Comparison of ENCODE assay signal across 12 mouse cellular contexts in the genomic region with DNA sequence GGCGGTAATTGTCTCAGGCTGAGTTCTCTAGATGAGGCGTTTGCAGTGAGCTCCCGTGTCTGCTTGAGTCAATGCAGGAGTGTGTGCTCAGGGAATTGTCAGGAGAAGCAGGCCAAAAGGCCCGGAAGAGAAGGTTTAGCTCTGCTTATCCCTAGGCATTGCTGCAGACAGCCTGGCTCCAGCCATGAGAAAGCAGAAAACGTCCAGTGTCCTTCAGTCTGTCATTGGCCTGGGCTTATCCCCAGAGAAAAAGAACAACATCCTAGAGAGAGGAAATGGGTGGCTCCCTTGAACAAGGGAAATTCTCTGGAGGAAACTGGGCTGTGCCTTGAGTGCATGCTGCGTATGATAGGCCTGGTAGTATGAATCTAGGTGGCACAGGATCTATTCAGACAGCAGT. TPM values are rescaled to one million over a fixed set of nuclear protein-coding genes. Genes with fewer than 3 reads are reported as not detected.
DNase-seq lines count a peak whose midpoint lies in the region; ATAC-seq and TF ChIP-seq lines count a peak whose summit lies in the region.
"Had no signal": no experiment of that assay in that cellular context is flagged by ENCODE, and none has a peak within 500 bp of the region (broad histone marks: within the 10 kb centered on the region; RNA-seq: fewer than 3 reads in every experiment).

No protein-coding gene starts in this region.

- no peaks in the 10 kb centered on the region for H3K9me3 ChIP-seq in kidney, postnatal 0 days (replicated peaks; ENCODE audit: low read length)
- H3K9me3 ChIP-seq in kidney, embryonic 15.5 days (replicated peaks) = no peaks in the 10 kb centered on the region
- H3K9me3 ChIP-seq in lung, embryonic 16.5 days (ENCODE audit: control insufficient read depth, low read length) = no peaks in the 10 kb centered on the region
- H3K9me3 ChIP-seq: intestine, embryonic 15.5 days had no signal

- intact Hi-C loops in heart, postnatal 14 days (cut with DNase I) = loop anchor here (10.0 kb wide), 1 partner anchor 288 kb away; no protein-coding TSS in a partner anchor

- H3K27me3 ChIP-seq in kidney, postnatal 0 days (ENCODE audit: insufficient read depth, low read length) = no peaks in the 10 kb centered on the region
- H3K27me3 ChIP-seq in kidney, embryonic 15.5 days = no peaks in the 10 kb centered on the region
- H3K27me3 ChIP-seq in lung, embryonic 16.5 days (ENCODE audit: control insufficient read depth, insufficient read depth, low read depth, low read length) = no peaks in the 10 kb centered on the region
- H3K27me3 ChIP-seq: intestine, embryonic 15.5 days had no signal

- H3K4me1 ChIP-seq in kidney, postnatal 0 days (replicated peaks; ENCODE audit: insufficient read depth, low read length) = no peaks in the 10 kb centered on the region
- H3K4me1 ChIP-seq in kidney, embryonic 15.5 days = no peaks in the 10 kb centered on the region
- H3K4me1 ChIP-seq in lung, embryonic 16.5 days (replicated peaks; ENCODE audit: control insufficient read depth, insufficient read depth, low read length) = no peaks in the 10 kb centered on the region
- H3K4me1 ChIP-seq: intestine, embryonic 15.5 days had no signal

- H3K4me3 ChIP-seq in kidney, postnatal 0 days (replicated peaks; ENCODE audit: low read depth, low read length) = no peak overlapping the region
- H3K4me3 ChIP-seq in kidney, embryonic 15.5 days (replicated peaks) = no peak overlapping the region
- H3K4me3 ChIP-seq in lung, embryonic 16.5 days (ENCODE audit: low read length) = no peak overlapping the region
- H3K4me3 ChIP-seq: intestine, embryonic 15.5 days had no signal

- no peak overlapping the region for H3K27ac ChIP-seq in kidney, postnatal 0 days
- no peak overlapping the region for H3K27ac ChIP-seq in kidney, embryonic 15.5 days
- no peak overlapping the region; the same call in 1 of the 2 replicates for H3K27ac ChIP-seq in lung, embryonic 16.5 days (ENCODE audit: low read length)
- H3K27ac ChIP-seq: intestine, embryonic 15.5 days had no signal

- no peak for TF ChIP-seq CTCF in kidney, postnatal 0 days (IDR thresholded peaks at IDR 0.05; ENCODE audit: low read depth)

- ATAC-seq in kidney, postnatal 0 days (replicated peaks; ENCODE audit: low FRiP score, low read depth) = no peak
- no peak for ATAC-seq in kidney, embryonic 15.5 days (replicated peaks; ENCODE audit: low FRiP score)
- ATAC-seq in lung, embryonic 16.5 days (ENCODE audit: low read depth) = peak; percentile 49; the same call in 1 of the 2 replicates
- ATAC-seq: intestine, embryonic 15.5 days had no signal

- H3K36me3 ChIP-seq in kidney, postnatal 0 days (ENCODE audit: insufficient read depth, low read length) = peaks cover 26% of the 10 kb centered on the region; the same call in 1 of the 2 replicates
- H3K36me3 ChIP-seq in kidney, embryonic 15.5 days = peaks cover 63% of the 10 kb centered on the region
- H3K36me3 ChIP-seq in lung, embryonic 16.5 days (ENCODE audit: control insufficient read depth, insufficient read depth, low read length) = peaks cover 16% of the 10 kb centered on the region

- WGBS in kidney, postnatal 0 days = 69% methylated on average over 6 of the region's 6 CpGs
- WGBS in kidney, embryonic 15.5 days = 70% methylated on average over 6 of the region's 6 CpGs
- 71% methylated on average over 6 of the region's 6 CpGs for WGBS in lung, embryonic 16.5 days

- no peak overlapping the region for H3K4me2 ChIP-seq in kidney, postnatal 0 days (ENCODE audit: low read length)
- H3K4me2 ChIP-seq in kidney, embryonic 15.5 days = no peak overlapping the region
- H3K4me2 ChIP-seq in lung, embryonic 16.5 days (ENCODE audit: low read depth, low read length) = no peak overlapping the region
- H3K4me2 ChIP-seq: intestine, embryonic 15.5 days had no signal

- DNase-seq in kidney, postnatal 0 days (ENCODE audit: low spot score) = peak; percentile 16
- DNase-seq in heart, adult 8-10 months (ENCODE audit: low spot score) = peak; percentile 72
- DNase-seq in heart, postnatal 14 days = peak; percentile 15 to 28
- DNase-seq in retina, postnatal 1 day = no peak
- DNase-seq in cerebellum, postnatal 14 days = no peak
- no peak for DNase-seq in yolk sac, embryonic 10.5 days (ENCODE audit: low spot score)
- DNase-seq: cerebellum, adult 9-10 months; left cerebral cortex, postnatal 4 days; thymus, postnatal 25 days had no signal

- H3K9ac ChIP-seq in kidney, postnatal 0 days (ENCODE audit: low read depth, low read length) = no peak overlapping the region
- H3K9ac ChIP-seq in kidney, embryonic 15.5 days = no peak overlapping the region
- no peak overlapping the region for H3K9ac ChIP-seq in lung, embryonic 16.5 days (ENCODE audit: low read length)
- H3K9ac ChIP-seq: intestine, embryonic 15.5 days had no signal

RNA-seq across cellular contexts. Expression of a gene that starts 24.7 kb away (rescaled TPM):
- polyA plus RNA-seq in kidney, postnatal 0 days (2015; fragmentation: Nextera tagmentation; extraction: Ambion mirVana) = 157 and 163 TPM in 2 replicates
- polyA plus RNA-seq in kidney, embryonic 15.5 days (2015; fragmentation: Nextera tagmentation; extraction: Ambion mirVana) = 221 and 225 TPM in 2 replicates
- total RNA-seq in heart, adult 8-10 months (2022) = 100 to 1,000 TPM; 179 to 216 (median 198) TPM
- total RNA-seq in heart, postnatal 14 days (2021) = 100 to 1,000 TPM; 146 to 148 TPM
- 132 and 157 TPM in 2 replicates for polyA plus RNA-seq in lung, embryonic 16.5 days (2015; fragmentation: Nextera tagmentation; extraction: Ambion mirVana)

RNA-seq across cellular contexts. Expression of a gene that starts 25.7 kb away (rescaled TPM):
- 35.4 and 40.1 TPM in 2 replicates for polyA plus RNA-seq in kidney, postnatal 0 days (2015; fragmentation: Nextera tagmentation; extraction: Ambion mirVana)
- polyA plus RNA-seq in kidney, embryonic 15.5 days (2015; fragmentation: Nextera tagmentation; extraction: Ambion mirVana) = 36.3 and 36.9 TPM in 2 replicates
- 10 to 100 TPM; 11.7 to 17.0 (median 14.3) TPM for total RNA-seq in heart, adult 8-10 months (2022)
- total RNA-seq in heart, postnatal 14 days (2021) = 10 to 100 TPM; 16.9 to 20.5 TPM
- polyA plus RNA-seq in lung, embryonic 16.5 days (2015; fragmentation: Nextera tagmentation; extraction: Ambion mirVana) = 36.9 and 39.2 TPM in 2 replicates

Comparison
In these comparisons a context has a peak if more than half of its experiments do, and no peak if none do; other contexts are left out.
1. DNase-seq: peak in kidney, postnatal 0 days (single experiment), heart, adult 8-10 months (single experiment) and heart, postnatal 14 days (2 of 2); none in retina, postnatal 1 day (single experiment), cerebellum, postnatal 14 days (0 of 2) and yolk sac, embryonic 10.5 days (single experiment).